Mouse (Mus musculus) intestine, embryonic 14.5 days (tissue): ENCODE data around the gene Ralgapa2. TPM values are rescaled to one million over a fixed set of nuclear protein-coding genes. Genes with fewer than 3 reads are reported as not detected.

Experiments used
- ATAC-seq: fragments of 200-750 bp; cut with Nextera tagmentation; replicated peaks from 2 replicates; pipeline ENCODE4 v1.8.0; 2017; ENCODE audit warnings: low read depth, moderate number of reproducible peaks, moderate TSS enrichment, moderate library complexity; ENCODE audit not compliant: low FRiP score, low TSS enrichment
- DNase-seq: peaks from one replicate; pipeline ENCODE4 v3.0.0-alpha.2; 2018; ENCODE audit warnings: low spot score
- H3K27ac ChIP-seq: fragments of 300-500 bp; sonication (generic); 2 replicates; pipeline ENCODE4 v1.5.1; 2014; ENCODE audit warnings: low read depth, mild to moderate bottlenecking, control low read depth
- H3K27me3 ChIP-seq: fragments of 300-500 bp; sonication (generic); replicated peaks from 2 replicates; pipeline ENCODE4 v1.6.1; 2014; ENCODE audit warnings: low read length, control low read depth; ENCODE audit not compliant: control insufficient read depth, insufficient read depth
- H3K36me3 ChIP-seq: fragments of 300-500 bp; sonication (generic); 2 replicates; pipeline ENCODE4 v1.6.1; 2014; ENCODE audit warnings: low read length, control low read depth; ENCODE audit not compliant: control insufficient read depth, insufficient read depth
- H3K4me1 ChIP-seq: fragments of 300-500 bp; sonication (generic); replicated peaks from 2 replicates; pipeline ENCODE4 v1.6.1; 2014; ENCODE audit warnings: low read length, control low read depth, mixed read lengths; ENCODE audit not compliant: control insufficient read depth, insufficient read depth
- H3K4me2 ChIP-seq: fragments of 300-500 bp; sonication (generic); 2 replicates; pipeline ENCODE4 v1.6.1; 2014; ENCODE audit warnings: low read length
- H3K4me3 ChIP-seq: fragments of 300-500 bp; sonication (generic); 2 replicates; pipeline ENCODE4 v1.5.1; 2014; ENCODE audit warnings: low read depth, low read length, control low read depth, mixed read lengths
- H3K9ac ChIP-seq: fragments of 300-500 bp; sonication (generic); 2 replicates; pipeline ENCODE4 v1.6.1; 2014; ENCODE audit warnings: mild to moderate bottlenecking, low read length
- H3K9me3 ChIP-seq: fragments of 300-500 bp; sonication (generic); 2 replicates; pipeline ENCODE4 v1.6.1; 2016; ENCODE audit warnings: low read length, control low read depth; ENCODE audit not compliant: control insufficient read depth
- WGBS: fragments of 180-500 bp; shearing (Covaris S2); extraction: QIAGEN DNeasy Blood & Tissue Kit; methylation state at CpG from one replicate; pipeline ENCODE4 v1.1.7; 2014; 5-methylcytosine and 5-hydroxymethylcytosine counted together
- polyA plus RNA-seq: library from polyadenylated mRNA; unstranded; fragments of >200 nt; fragmentation: Nextera tagmentation; extraction: Ambion mirVana; gene quantifications from 2 replicates; pipeline ENCODE4 v1.2.1, GENCODE M21; 2014

Gene Ralgapa2
- polyA plus RNA-seq, 1 experiment from 2014 or later: 13.1 TPM

DNA sequence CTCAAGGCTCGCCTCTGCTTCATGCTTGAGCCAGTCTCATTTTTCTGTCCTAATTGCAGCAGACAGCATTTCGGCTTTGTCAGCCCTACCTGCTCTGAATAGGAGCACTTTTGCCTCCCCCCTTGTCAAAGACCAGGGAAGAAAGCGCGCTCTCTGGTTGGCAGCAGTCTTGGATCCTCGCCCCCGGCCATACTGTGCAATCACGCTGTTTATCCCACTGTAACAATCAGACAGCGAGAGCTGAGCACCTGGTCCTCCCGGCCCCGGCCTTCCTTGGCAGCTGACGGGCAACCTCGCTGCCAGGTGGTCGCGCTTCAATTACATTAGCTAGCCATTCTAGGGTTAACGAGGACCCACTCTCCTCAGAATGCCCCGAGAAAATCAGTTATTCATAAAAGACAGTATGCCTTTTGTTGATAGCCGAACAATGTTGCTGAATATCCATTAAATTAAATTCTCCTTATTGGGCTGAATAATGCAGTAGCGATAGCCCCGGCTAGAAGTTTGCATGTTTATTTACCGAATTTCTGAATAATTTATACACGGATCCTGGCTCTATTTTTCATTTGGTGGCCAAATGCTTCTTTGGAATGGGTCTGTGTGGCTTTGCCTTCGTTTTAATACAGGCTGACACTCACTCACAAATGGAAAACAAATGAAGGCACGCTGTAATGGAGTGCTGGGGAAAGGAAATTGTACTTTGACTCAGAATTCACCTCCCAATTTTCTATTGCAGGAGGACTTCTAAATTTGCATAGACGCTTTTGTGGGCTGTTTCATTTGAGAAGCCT lies 232.5 kb downstream of the Ralgapa2 start:
- no peaks in the 10 kb centered on the region for H3K9me3 ChIP-seq
- no peaks in the 10 kb centered on the region for H3K36me3 ChIP-seq
- peak overlapping the region; percentile 47; the same call in 1 of the 2 replicates for H3K27ac ChIP-seq
- no peak overlapping the region for H3K4me2 ChIP-seq
- no peaks in the 10 kb centered on the region for H3K27me3 ChIP-seq
- no peaks in the 10 kb centered on the region for H3K4me1 ChIP-seq
- no peak overlapping the region for H3K9ac ChIP-seq
- DNase-seq (no peak), ATAC-seq (no peak)
- H3K4me3 ChIP-seq: no peak overlapping the region
- 65% methylated on average over 24 of the region's 24 CpGs for WGBS

DNA sequence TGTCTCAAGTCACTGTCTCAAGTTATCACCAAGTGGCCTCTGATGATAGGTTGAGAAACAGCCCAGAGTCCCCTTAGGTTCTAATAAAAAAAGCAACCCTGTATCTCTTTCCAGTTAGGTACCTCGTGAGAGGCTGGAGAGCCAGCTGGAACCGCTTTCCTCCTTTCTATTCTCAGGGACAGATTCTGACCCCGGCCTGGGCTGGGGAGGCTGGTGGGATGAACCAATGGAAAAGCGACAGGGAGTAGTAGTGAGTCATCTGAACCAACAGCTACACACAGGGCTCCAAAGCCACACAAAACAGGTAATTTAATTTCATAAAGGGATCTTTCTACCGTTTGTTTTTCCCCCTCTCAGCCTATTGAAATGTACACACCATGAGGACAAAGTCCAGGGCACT lies 233.8 kb downstream of the Ralgapa2 start:
- no peaks in the 10 kb centered on the region for H3K27me3 ChIP-seq
- peak; percentile 62 for DNase-seq
- H3K4me1 ChIP-seq: no peaks in the 10 kb centered on the region
- ATAC-seq: peak; percentile 84
- H3K4me2 ChIP-seq: no peak overlapping the region
- H3K9me3 ChIP-seq: no peaks in the 10 kb centered on the region
- H3K9ac ChIP-seq: no peak overlapping the region
- 40% methylated on average over 5 of the region's 5 CpGs for WGBS
- no peak overlapping the region for H3K4me3 ChIP-seq
- no peaks in the 10 kb centered on the region for H3K36me3 ChIP-seq
- no peak overlapping the region for H3K27ac ChIP-seq

DNA sequence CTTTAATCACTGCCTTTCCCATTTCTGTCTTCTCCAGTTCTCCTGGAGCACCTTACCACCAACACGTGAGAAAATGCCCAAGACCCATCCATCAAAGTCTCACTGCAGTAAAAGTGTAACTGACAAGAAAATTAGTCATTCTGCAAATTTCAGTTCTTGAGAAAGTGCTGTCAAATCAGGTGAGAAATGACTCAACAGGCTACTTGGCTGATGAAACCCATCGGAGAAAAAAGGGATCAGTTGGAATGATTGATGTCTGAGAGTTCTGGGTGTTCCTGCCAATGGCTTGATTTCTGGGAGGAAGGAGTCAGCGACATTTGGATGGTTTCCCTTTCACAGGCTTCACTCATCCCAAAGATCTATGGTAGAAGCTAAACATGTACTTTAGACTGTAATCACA lies 245.6 kb downstream of the Ralgapa2 start:
- no peaks in the 10 kb centered on the region for H3K9me3 ChIP-seq
- no peak overlapping the region for H3K4me3 ChIP-seq
- 70% methylated on average over 3 of the region's 3 CpGs for WGBS
- no peak for DNase-seq
- H3K4me1 ChIP-seq: no peaks in the 10 kb centered on the region
- H3K4me2 ChIP-seq: no peak overlapping the region
- H3K27ac ChIP-seq: no peak overlapping the region
- H3K27me3 ChIP-seq: no peaks in the 10 kb centered on the region
- no peak for ATAC-seq
- H3K9ac ChIP-seq: no peak overlapping the region
- no peaks in the 10 kb centered on the region for H3K36me3 ChIP-seq

DNA sequence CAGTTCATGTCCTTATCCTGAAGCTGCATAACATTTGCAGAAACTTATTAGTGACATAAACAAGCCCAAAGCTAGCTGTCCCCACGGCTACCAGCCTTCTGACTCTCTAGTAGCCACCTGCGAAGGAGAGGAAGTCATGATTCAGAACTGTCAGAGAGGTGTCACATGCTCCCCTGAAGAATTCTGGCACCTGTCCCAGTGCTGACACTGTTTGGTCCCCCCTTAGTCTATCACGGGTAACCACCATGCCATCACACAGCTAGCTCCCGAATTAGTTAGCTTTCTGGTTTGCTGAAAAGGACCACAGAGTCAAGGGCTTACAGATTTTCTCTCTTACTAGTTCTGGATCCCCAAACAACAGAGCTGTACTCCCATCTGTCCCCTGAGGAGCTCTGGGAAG lies 247.1 kb downstream of the Ralgapa2 start:
- WGBS: 57% methylated on average over 4 of the region's 4 CpGs
- H3K9me3 ChIP-seq: no peaks in the 10 kb centered on the region
- ATAC-seq (no peak), DNase-seq (no peak)
- H3K27me3 ChIP-seq: no peaks in the 10 kb centered on the region
- no peak overlapping the region for H3K9ac ChIP-seq
- no peak overlapping the region for H3K27ac ChIP-seq
- H3K36me3 ChIP-seq: no peaks in the 10 kb centered on the region
- no peak overlapping the region for H3K4me3 ChIP-seq
- H3K4me2 ChIP-seq: no peak overlapping the region
- no peaks in the 10 kb centered on the region for H3K4me1 ChIP-seq

DNA sequence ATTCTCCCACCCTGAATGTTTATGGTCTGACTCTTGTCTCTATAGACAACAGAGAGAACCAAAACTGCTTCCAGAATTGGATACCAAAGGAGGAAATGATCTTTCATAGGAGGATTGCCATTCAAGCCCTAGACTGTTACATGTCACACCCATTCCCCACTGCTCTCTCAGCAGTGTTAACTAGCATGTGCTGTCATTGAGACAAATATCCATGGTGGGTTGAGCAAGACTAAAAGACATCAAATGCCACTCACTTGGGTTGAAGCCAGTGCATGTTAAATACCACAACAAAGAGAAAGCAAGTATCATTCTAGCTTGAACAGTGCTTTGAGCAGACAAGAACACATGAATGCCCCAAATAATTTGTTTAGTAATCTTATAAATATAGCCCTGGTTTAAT lies 249.2 kb downstream of the Ralgapa2 start:
- H3K4me3 ChIP-seq: no peak overlapping the region
- no peak overlapping the region for H3K4me2 ChIP-seq
- H3K27me3 ChIP-seq: no peaks in the 10 kb centered on the region
- no peaks in the 10 kb centered on the region for H3K9me3 ChIP-seq
- no peak for DNase-seq
- H3K27ac ChIP-seq: no peak overlapping the region
- no peaks in the 10 kb centered on the region for H3K36me3 ChIP-seq
- no peaks in the 10 kb centered on the region for H3K4me1 ChIP-seq
- H3K9ac ChIP-seq: no peak overlapping the region
- ATAC-seq: no peak

DNA sequence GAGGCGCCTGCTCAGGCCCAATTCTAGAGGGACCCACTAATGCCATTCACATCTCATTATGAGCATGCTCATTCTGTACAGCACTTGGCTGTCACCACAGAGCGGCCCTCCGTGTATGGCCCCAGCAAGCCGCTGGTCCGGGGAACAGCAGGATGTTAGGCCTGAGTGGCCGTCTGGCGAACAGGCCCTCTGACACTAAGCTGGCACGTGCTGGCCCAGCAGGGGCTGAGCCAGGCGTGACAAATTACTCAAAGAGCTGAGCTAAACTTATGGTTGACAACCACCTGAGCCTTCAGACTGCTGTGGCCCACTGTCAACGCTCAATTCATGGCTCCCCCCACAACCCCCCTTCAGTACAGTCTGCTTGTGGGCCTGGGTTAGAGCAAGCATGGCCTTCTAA lies 249.9 kb downstream of the Ralgapa2 start:
- no peak for DNase-seq

DNA sequence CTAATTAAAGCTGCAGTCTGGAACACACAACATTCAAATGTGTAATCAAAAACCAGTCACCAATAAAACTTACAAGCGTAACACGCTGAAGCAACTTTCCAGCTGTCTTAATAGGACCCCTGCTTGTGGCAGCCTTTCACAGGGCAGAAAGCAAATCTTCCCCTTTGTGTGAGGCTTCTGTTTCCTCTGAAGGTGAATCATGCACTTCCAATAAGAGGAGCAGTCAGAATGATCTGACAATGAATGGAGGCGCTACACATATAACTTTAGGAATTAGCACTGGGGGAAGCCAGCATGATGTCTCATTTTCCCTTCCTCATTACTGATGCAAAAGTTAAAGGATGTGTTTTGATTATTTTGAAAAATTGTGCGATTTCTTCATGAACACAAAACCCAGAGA lies 251.0 kb downstream of the Ralgapa2 start:
- H3K9me3 ChIP-seq: no peaks in the 10 kb centered on the region
- DNase-seq (no peak), ATAC-seq (no peak)
- no peaks in the 10 kb centered on the region for H3K4me1 ChIP-seq
- H3K27me3 ChIP-seq: no peaks in the 10 kb centered on the region
- 94% methylated on average over 4 of the region's 4 CpGs for WGBS
- H3K4me3 ChIP-seq: no peak overlapping the region
- no peaks in the 10 kb centered on the region for H3K36me3 ChIP-seq
- H3K9ac ChIP-seq: no peak overlapping the region
- no peak overlapping the region for H3K27ac ChIP-seq
- no peak overlapping the region for H3K4me2 ChIP-seq

More for the DNA sequence above, 249.9 kb downstream of the Ralgapa2 start:
- Histone ChIP-seq H3K36me3 (no peaks in the 10 kb centered on the region), H3K4me2 (no peak overlapping the region), H3K4me3 (no peak overlapping the region), H3K9ac (no peak overlapping the region), H3K9me3 (no peaks in the 10 kb centered on the region), H3K27me3 (no peaks in the 10 kb centered on the region), H3K4me1 (no peaks in the 10 kb centered on the region), H3K27ac (no peak overlapping the region)
- ATAC-seq: no peak; the same call in 1 of the 2 replicates
- 52% methylated on average over 10 of the region's 10 CpGs for WGBS

DNA sequence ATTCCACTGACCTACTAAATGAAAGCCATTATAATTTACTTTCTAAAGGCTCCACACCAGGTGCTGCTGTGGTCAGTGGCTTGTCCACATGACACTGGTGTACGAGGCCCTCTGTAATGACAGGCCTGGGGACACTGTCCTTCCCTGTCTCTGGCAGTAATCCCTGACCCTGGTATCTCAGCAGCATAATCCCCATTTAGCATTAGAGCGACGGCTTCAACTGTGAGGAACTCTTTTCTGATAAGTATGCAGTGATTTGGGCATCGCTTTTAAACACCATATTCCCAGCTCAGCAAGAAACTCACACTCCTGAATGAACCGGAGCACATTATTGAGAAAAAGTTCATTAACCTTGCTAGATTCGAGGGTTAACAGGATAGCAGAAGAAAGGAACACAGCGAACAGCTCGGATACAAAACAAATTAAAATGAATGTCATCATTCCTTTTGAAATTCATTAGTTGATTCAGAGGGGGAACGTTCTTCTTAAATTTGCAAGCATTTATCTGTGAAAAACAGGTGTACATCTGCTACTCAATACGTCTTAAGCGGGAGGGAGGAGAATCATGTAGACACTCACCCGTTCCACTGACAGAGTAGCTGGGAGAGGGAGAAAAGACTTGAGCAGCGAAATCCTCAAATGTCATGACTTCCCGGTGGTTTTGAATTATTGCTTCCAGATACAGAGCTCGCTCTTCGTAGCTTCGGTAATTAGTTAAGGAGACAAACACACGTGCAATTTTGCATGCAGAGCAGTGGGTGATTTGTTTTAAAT lies 252.2 kb downstream of the Ralgapa2 start:
- DNase-seq: no peak
- H3K9ac ChIP-seq: no peak overlapping the region

More for the DNA sequence above, 252.2 kb downstream of the Ralgapa2 start:
- Histone ChIP-seq H3K4me3 (no peak overlapping the region), H3K36me3 (no peaks in the 10 kb centered on the region), H3K4me2 (no peak overlapping the region), H3K9me3 (no peaks in the 10 kb centered on the region), H3K27me3 (no peaks in the 10 kb centered on the region), H3K27ac (no peak overlapping the region), H3K4me1 (no peaks in the 10 kb centered on the region)
- WGBS: 57% methylated on average over 18 of the region's 18 CpGs
- ATAC-seq: no peak
